Mouse (Mus musculus): ENCODE measurements around the gene Fgf3. TPM values are rescaled to one million over a fixed set of nuclear protein-coding genes. Genes with fewer than 3 reads are reported as not detected.
A peak's percentile ranks its signal among the peaks of the same experiment; 100 is the strongest.

The Fgf3 gene
- polyA plus RNA-seq, 1 experiment from 2014 or later, result 2.3 TPM

- Histone ChIP-seq H3K36me3 (ENCODE audit: poor library complexity, severe bottlenecking) (no peaks in the 10 kb centered on the region), H3K4me3 (no peak overlapping the region), H3K9ac (no peak overlapping the region), H3K9me3 (replicated peaks) (peaks cover 5% of the 10 kb centered on the region), H3K27ac (no peak overlapping the region), H3K4me2 (no peak overlapping the region), H3K4me1 (peaks cover 11% of the 10 kb centered on the region), H3K27me3 (no peaks in the 10 kb centered on the region)
- 24% methylated on average over 7 of the region's 7 CpGs for WGBS
- no peak for ATAC-seq
Measured at GRCm38 (mm10) chr7:144821901-144822300, 16.0 kb upstream of the Fgf3 start.

GRCm38 (mm10) chr7:144823988-144824387 is 13.9 kb upstream of the Fgf3 start:
- Histone ChIP-seq H3K27ac (no peak overlapping the region), H3K9ac (no peak overlapping the region), H3K27me3 (no peaks in the 10 kb centered on the region), H3K36me3 (ENCODE audit: poor library complexity, severe bottlenecking) (no peaks in the 10 kb centered on the region), H3K4me3 (no peak overlapping the region), H3K4me2 (no peak overlapping the region), H3K4me1 (peaks cover 11% of the 10 kb centered on the region), H3K9me3 (replicated peaks) (no peaks in the 10 kb centered on the region)
- 83% methylated on average over 2 of the region's 2 CpGs for WGBS
- ATAC-seq, result no peak

- Histone ChIP-seq H3K9ac (no peak overlapping the region), H3K27me3 (0 out of 2 replicates have a peak, but pooled peaks cover under 1% of the 10 kb centered on the region), H3K36me3 (ENCODE audit: poor library complexity, severe bottlenecking) (no peaks in the 10 kb centered on the region), H3K27ac (no peak overlapping the region), H3K4me3 (no peak overlapping the region), H3K4me1 (peaks cover 8% of the 10 kb centered on the region), H3K4me2 (no peak overlapping the region), H3K9me3 (replicated peaks) (no peaks in the 10 kb centered on the region)
- 50% methylated on average over 11 of the region's 11 CpGs for WGBS
- no peak for ATAC-seq
Measured at GRCm38 (mm10) chr7:144828369-144828768, 9.5 kb upstream of the Fgf3 start.

GRCm38 (mm10) chr7:144838522-144839503 is 930 bp downstream of the Fgf3 start:
- peak; percentile 70 for ATAC-seq

GRCm38 (mm10) chr7:144846158-144846557 is 8.3 kb downstream of the Fgf3 start:
- Histone ChIP-seq H3K4me1 (no peaks in the 10 kb centered on the region), H3K9ac (no peak overlapping the region), H3K4me3 (no peak overlapping the region), H3K27ac (no peak overlapping the region), H3K27me3 (peaks cover 33% of the 10 kb centered on the region), H3K36me3 (ENCODE audit: poor library complexity, severe bottlenecking) (no peaks in the 10 kb centered on the region), H3K9me3 (replicated peaks) (no peaks in the 10 kb centered on the region), H3K4me2 (no peak overlapping the region)
- 25% methylated on average over 4 of the region's 4 CpGs for WGBS
- no peak; the same call in 1 of the 2 replicates for ATAC-seq

More at GRCm38 (mm10) chr7:144838522-144839503, 930 bp downstream of the Fgf3 start:
- WGBS, result under 1% methylated on average over 92 of the region's 94 CpGs
- Histone ChIP-seq H3K4me1 (peaks cover 23% of the 10 kb centered on the region), H3K4me2 (peak overlapping the region; percentile 66), H3K27me3 (peaks cover 89% of the 10 kb centered on the region), H3K4me3 (peak overlapping the region; percentile 38), H3K9me3 (replicated peaks) (no peaks in the 10 kb centered on the region), H3K36me3 (ENCODE audit: poor library complexity, severe bottlenecking) (no peaks in the 10 kb centered on the region), H3K27ac (no peak overlapping the region), H3K9ac (peak overlapping the region; percentile 47)

- no peak within 1 kb of the TSS for H3K27ac ChIP-seq
- peaks cover 24% of the 10 kb centered on the region for H3K27me3 ChIP-seq
- H3K4me3 ChIP-seq, result no peak within 1 kb of the TSS
- no peak within 1 kb of the TSS for H3K9ac ChIP-seq
- no peaks in the 10 kb centered on the region for H3K9me3 ChIP-seq (replicated peaks)
- no peak for ATAC-seq
- no peak within 1 kb of the TSS for H3K4me2 ChIP-seq
- H3K4me1 ChIP-seq, result no peaks in the 10 kb centered on the region
- H3K36me3 ChIP-seq (ENCODE audit: poor library complexity, severe bottlenecking), result no peaks in the 10 kb centered on the region
Measured at GRCm38 (mm10) chr7:144847067-144847466, 9.2 kb downstream of the Fgf3 start, which contains the start of gene Fgf4. TSS of gene Fgf4 (plus strand) at chr7:144847367.

- Histone ChIP-seq H3K36me3 (ENCODE audit: poor library complexity, severe bottlenecking) (no peaks in the 10 kb centered on the region), H3K9me3 (replicated peaks) (no peaks in the 10 kb centered on the region), H3K27me3 (peaks cover 22% of the 10 kb centered on the region), H3K9ac (no peak overlapping the region), H3K4me3 (no peak overlapping the region), H3K27ac (no peak overlapping the region), H3K4me1 (no peaks in the 10 kb centered on the region), H3K4me2 (no peak overlapping the region)
- WGBS, result 56% methylated on average over 3 of the region's 3 CpGs
- ATAC-seq, result no peak
Measured at GRCm38 (mm10) chr7:144851321-144851720, 13.4 kb downstream of the Fgf3 start.

GRCm38 (mm10) chr7:144854966-144855365 is 17.1 kb downstream of the Fgf3 start:
- Histone ChIP-seq H3K9ac (no peak overlapping the region), H3K36me3 (ENCODE audit: poor library complexity, severe bottlenecking) (no peaks in the 10 kb centered on the region), H3K27me3 (peaks cover 37% of the 10 kb centered on the region), H3K4me1 (no peaks in the 10 kb centered on the region), H3K4me3 (no peak overlapping the region), H3K27ac (no peak overlapping the region), H3K9me3 (replicated peaks) (no peaks in the 10 kb centered on the region), H3K4me2 (no peak overlapping the region)
- no peak for ATAC-seq
- WGBS, result 63% methylated on average over 3 of the region's 3 CpGs

- Histone ChIP-seq H3K4me1 (peaks cover 14% of the 10 kb centered on the region), H3K27me3 (peaks cover 56% of the 10 kb centered on the region), H3K4me3 (no peak overlapping the region), H3K9ac (no peak overlapping the region), H3K4me2 (no peak overlapping the region), H3K9me3 (replicated peaks) (no peaks in the 10 kb centered on the region), H3K27ac (no peak overlapping the region), H3K36me3 (ENCODE audit: poor library complexity, severe bottlenecking) (no peaks in the 10 kb centered on the region)
- 83% methylated on average over 7 of the region's 7 CpGs for WGBS
- ATAC-seq, result no peak
Measured at GRCm38 (mm10) chr7:144857158-144857557, 19.3 kb downstream of the Fgf3 start.

GRCm38 (mm10) chr7:144857826-144858342 is 20.0 kb downstream of the Fgf3 start:
- ATAC-seq, result no peak

GRCm38 (mm10) chr7:144858702-144859101 is 20.8 kb downstream of the Fgf3 start:
- ATAC-seq, result no peak
- Histone ChIP-seq H3K4me3 (no peak overlapping the region), H3K27me3 (peaks cover 71% of the 10 kb centered on the region), H3K9me3 (replicated peaks) (no peaks in the 10 kb centered on the region), H3K4me1 (peaks cover 14% of the 10 kb centered on the region), H3K36me3 (ENCODE audit: poor library complexity, severe bottlenecking) (no peaks in the 10 kb centered on the region), H3K9ac (no peak overlapping the region), H3K4me2 (no peak overlapping the region), H3K27ac (no peak overlapping the region)
- 93% methylated on average over 1 of the region's 1 CpGs for WGBS

More at GRCm38 (mm10) chr7:144857826-144858342, 20.0 kb downstream of the Fgf3 start:
- WGBS, result 71% methylated on average over 3 of the region's 3 CpGs
- Histone ChIP-seq H3K4me1 (peaks cover 14% of the 10 kb centered on the region), H3K4me3 (no peak overlapping the region), H3K36me3 (ENCODE audit: poor library complexity, severe bottlenecking) (no peaks in the 10 kb centered on the region), H3K9me3 (replicated peaks) (no peaks in the 10 kb centered on the region), H3K4me2 (no peak overlapping the region), H3K27me3 (peaks cover 63% of the 10 kb centered on the region), H3K9ac (no peak overlapping the region), H3K27ac (no peak overlapping the region)

- H3K9me3 ChIP-seq (replicated peaks), result no peaks in the 10 kb centered on the region
- ATAC-seq, result no peak
- no peak overlapping the region for H3K27ac ChIP-seq
- H3K9ac ChIP-seq, result no peak overlapping the region
- H3K27me3 ChIP-seq, result peaks cover 82% of the 10 kb centered on the region
- WGBS, result under 1% methylated on average over 61 of the region's 72 CpGs
- H3K4me3 ChIP-seq, result peak overlapping the region; percentile 25
- H3K4me2 ChIP-seq, result peak overlapping the region; percentile 47
- H3K4me1 ChIP-seq, result peaks cover 14% of the 10 kb centered on the region
- no peaks in the 10 kb centered on the region for H3K36me3 ChIP-seq (ENCODE audit: poor library complexity, severe bottlenecking)
Measured at GRCm38 (mm10) chr7:144861056-144861768, 23.3 kb downstream of the Fgf3 start.
